Mouse (Mus musculus): ENCODE results near the gene Mad1l1. TPM values are rescaled to one million over a fixed set of nuclear protein-coding genes. Genes with fewer than 3 reads are reported as not detected.

Gene Mad1l1
- polyA plus RNA-seq, 1 experiment from 2014 or later, result 37.4 TPM

DNA sequence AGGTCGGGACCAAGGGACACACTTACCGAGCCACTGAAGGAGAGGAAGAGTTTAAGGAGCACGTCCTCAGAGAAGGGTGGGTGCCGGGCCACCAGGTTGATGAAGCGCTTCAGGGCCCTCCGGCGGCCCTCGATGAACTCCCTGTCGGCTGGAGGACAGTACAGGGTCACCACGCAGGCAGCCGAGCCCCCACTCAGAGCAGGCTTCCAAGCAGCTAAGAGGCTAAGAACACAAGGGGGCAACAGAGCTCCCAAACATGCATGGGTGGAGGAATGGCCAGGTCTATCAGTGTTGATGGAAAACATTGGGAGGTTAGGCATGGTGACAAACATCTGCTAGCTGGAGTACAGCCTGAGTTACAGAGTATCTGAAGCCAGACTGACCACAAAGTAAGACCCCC lies 34.6 kb upstream of the Mad1l1 start:
- no peaks in the 10 kb centered on the region for H3K9me3 ChIP-seq (replicated peaks; ENCODE audit: control insufficient read depth, low read length)
- H3K9ac ChIP-seq (ENCODE audit: low read length), result no peak overlapping the region
- no peak overlapping the region for H3K4me3 ChIP-seq (replicated peaks; ENCODE audit: low read length)
- no peaks in the 10 kb centered on the region for H3K27me3 ChIP-seq (ENCODE audit: control insufficient read depth, insufficient read depth, low read length)
- H3K27ac ChIP-seq (ENCODE audit: low read length), result no peak overlapping the region
- 83% methylated on average over 11 of the region's 11 CpGs for WGBS
- H3K4me1 ChIP-seq (ENCODE audit: control insufficient read depth, insufficient read depth, low read length), result no peaks in the 10 kb centered on the region
- no peak overlapping the region for H3K4me2 ChIP-seq (ENCODE audit: low read depth, low read length)
- peaks cover 9% of the 10 kb centered on the region for H3K36me3 ChIP-seq (ENCODE audit: control insufficient read depth, insufficient read depth, low read length)
- ATAC-seq (ENCODE audit: insufficient read depth, low FRiP score), result no peak

DNA sequence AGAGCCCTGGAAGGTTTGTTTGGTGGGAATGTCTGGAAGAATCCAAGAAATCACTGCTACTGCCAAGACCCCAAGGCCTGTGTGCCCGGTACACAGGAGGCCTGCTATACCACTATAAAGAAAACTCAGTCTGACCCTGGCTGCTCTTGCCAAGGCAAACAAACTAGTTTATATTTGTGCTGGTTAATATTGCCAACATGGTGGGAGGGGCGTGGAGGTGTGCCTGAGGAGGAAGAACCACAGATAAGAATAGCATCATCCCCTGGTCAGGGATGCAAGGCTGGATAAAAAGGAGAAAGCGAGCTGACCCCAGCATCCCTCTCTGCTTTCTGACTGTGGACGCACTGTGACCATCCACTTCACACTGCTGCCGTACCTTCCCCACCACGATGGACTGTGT lies 31.0 kb upstream of the Mad1l1 start:
- peaks cover 9% of the 10 kb centered on the region for H3K36me3 ChIP-seq (ENCODE audit: control insufficient read depth, insufficient read depth, low read length)
- ATAC-seq (ENCODE audit: insufficient read depth, low FRiP score), result no peak
- no peak overlapping the region for H3K9ac ChIP-seq (ENCODE audit: low read length)
- H3K4me3 ChIP-seq (replicated peaks; ENCODE audit: low read length), result no peak overlapping the region
- no peaks in the 10 kb centered on the region for H3K9me3 ChIP-seq (replicated peaks; ENCODE audit: control insufficient read depth, low read length)
- no peak overlapping the region for H3K4me2 ChIP-seq (ENCODE audit: low read depth, low read length)
- WGBS, result 91% methylated on average over 6 of the region's 6 CpGs
- no peaks in the 10 kb centered on the region for H3K4me1 ChIP-seq (ENCODE audit: control insufficient read depth, insufficient read depth, low read length)
- H3K27ac ChIP-seq (ENCODE audit: low read length), result no peak overlapping the region
- H3K27me3 ChIP-seq (ENCODE audit: control insufficient read depth, insufficient read depth, low read length), result no peaks in the 10 kb centered on the region

DNA sequence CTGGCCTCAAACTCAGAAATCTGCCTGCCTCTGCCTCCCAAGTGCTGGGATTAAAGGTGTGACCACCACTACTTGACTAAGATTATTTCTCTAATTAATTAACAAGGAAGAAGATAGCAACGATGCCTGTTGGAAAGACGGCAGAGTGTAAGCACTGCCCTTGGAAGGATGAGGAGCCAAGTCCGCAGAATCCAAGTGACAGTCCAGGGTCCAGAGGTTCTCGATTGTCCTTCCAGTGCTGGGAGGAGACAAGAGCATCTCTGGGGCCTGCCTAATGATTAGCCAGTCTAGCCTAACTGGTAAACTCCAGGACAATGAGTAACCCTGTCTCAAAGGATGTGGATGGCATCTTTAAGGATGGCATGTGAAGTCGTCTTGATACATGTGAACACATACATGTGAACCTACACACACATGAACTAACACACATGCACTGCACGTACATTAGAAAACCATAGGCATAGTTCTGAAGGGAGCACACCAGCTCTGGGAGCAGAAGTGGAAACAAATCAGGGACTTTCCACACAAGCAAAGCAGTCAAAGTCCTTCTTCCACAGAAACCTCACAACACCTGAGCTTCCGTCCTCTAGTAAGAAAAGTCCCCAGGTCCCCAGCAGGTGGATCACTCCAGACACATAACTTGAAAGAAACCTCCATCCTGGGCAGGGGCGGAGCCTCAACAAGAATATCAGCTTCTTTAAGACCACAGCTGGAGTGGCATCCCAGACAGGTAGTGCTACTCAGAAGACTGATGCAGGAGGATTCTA lies 29.6 kb upstream of the Mad1l1 start:
- ATAC-seq (ENCODE audit: insufficient read depth, low FRiP score), result no peak
- Histone ChIP-seq H3K9me3 (replicated peaks; ENCODE audit: control insufficient read depth, low read length) (no peaks in the 10 kb centered on the region), H3K4me1 (ENCODE audit: control insufficient read depth, insufficient read depth, low read length) (no peaks in the 10 kb centered on the region), H3K27ac (ENCODE audit: low read length) (no peak overlapping the region), H3K4me2 (ENCODE audit: low read depth, low read length) (no peak overlapping the region), H3K4me3 (replicated peaks; ENCODE audit: low read length) (no peak overlapping the region), H3K9ac (ENCODE audit: low read length) (no peak overlapping the region), H3K36me3 (ENCODE audit: control insufficient read depth, insufficient read depth, low read length) (peaks cover 9% of the 10 kb centered on the region), H3K27me3 (ENCODE audit: control insufficient read depth, insufficient read depth, low read length) (no peaks in the 10 kb centered on the region)
- 89% methylated on average over 8 of the region's 8 CpGs for WGBS

DNA sequence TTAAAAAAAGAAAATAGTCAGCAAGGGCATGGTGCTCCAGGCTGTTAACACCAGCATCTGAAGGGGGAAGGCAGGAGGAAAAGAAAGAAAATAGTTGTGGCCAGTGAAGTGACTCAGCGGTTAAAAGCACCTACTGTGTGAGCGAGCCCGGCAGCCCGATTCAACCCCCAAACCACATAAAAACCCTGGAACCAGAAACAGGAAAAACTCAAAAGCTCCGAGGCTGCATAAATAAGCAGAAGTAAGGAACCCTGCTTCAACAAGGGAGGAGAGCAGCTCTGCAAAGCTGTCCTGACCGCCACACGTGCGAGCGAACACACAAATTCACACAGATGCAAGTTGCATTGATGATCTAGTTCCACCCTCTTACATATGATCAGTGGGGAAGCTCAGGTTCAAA lies 28.5 kb upstream of the Mad1l1 start:
- no peak for ATAC-seq (ENCODE audit: insufficient read depth, low FRiP score)
- WGBS, result 93% methylated on average over 9 of the region's 9 CpGs
- H3K9me3 ChIP-seq (replicated peaks; ENCODE audit: control insufficient read depth, low read length), result no peaks in the 10 kb centered on the region
- H3K27me3 ChIP-seq (ENCODE audit: control insufficient read depth, insufficient read depth, low read length), result no peaks in the 10 kb centered on the region
- no peak overlapping the region for H3K4me2 ChIP-seq (ENCODE audit: low read depth, low read length)
- H3K36me3 ChIP-seq (ENCODE audit: control insufficient read depth, insufficient read depth, low read length), result peaks cover 14% of the 10 kb centered on the region
- no peaks in the 10 kb centered on the region for H3K4me1 ChIP-seq (ENCODE audit: control insufficient read depth, insufficient read depth, low read length)
- H3K9ac ChIP-seq (ENCODE audit: low read length), result no peak overlapping the region
- no peak overlapping the region for H3K27ac ChIP-seq (ENCODE audit: low read length)
- no peak overlapping the region for H3K4me3 ChIP-seq (replicated peaks; ENCODE audit: low read length)

DNA sequence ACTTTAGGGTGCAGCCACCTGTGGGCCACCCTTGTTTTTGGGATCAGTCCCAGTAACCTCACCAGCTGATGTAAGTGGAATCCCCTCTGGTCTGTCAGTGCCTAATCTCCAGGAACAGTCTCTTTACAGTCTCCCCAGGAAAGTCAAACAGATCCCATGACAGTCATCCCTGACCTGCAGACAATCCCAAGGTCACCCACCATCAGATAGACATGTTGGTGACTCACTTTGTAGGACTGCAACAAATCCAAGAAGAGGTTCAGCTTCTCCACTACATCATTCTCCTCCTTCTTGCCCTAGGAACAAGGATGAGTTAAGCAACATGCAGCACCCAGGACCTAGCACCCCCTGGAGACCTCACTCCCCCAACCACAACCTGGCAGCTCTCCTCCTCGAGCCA lies 24.7 kb upstream of the Mad1l1 start:
- no peak overlapping the region for H3K27ac ChIP-seq (ENCODE audit: low read length)
- no peaks in the 10 kb centered on the region for H3K27me3 ChIP-seq (ENCODE audit: control insufficient read depth, insufficient read depth, low read length)
- no peak for ATAC-seq (ENCODE audit: insufficient read depth, low FRiP score)
- H3K4me1 ChIP-seq (ENCODE audit: control insufficient read depth, insufficient read depth, low read length), result no peaks in the 10 kb centered on the region
- H3K4me2 ChIP-seq (ENCODE audit: low read depth, low read length), result no peak overlapping the region
- H3K36me3 ChIP-seq (ENCODE audit: control insufficient read depth, insufficient read depth, low read length), result 0 out of 2 replicates have a peak, but pooled peaks cover 8% of the 10 kb centered on the region
- no peak overlapping the region for H3K4me3 ChIP-seq (replicated peaks; ENCODE audit: low read length)
- no peaks in the 10 kb centered on the region for H3K9me3 ChIP-seq (replicated peaks; ENCODE audit: control insufficient read depth, low read length)
- WGBS, result 91% methylated on average over 1 of the region's 1 CpGs
- no peak overlapping the region for H3K9ac ChIP-seq (ENCODE audit: low read length)

DNA sequence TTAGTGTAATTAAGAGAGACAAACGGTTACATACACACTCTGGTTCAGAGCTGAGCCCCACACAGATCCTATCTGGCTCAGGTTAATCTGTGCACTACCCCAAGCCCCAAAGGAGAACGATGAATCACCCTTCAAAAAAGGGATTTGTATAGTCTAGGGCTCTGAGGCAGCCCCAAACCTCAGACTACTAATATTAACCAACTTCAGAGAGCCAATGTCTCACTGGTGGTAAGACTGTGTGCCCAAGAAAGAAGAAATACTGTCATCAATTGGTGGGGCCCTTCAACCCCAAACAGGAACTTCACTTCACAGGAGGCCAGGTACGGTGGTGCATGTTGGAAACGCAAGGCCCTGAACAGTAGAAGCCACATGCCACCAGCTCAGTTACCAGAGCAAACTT lies 23.9 kb upstream of the Mad1l1 start:
- Histone ChIP-seq H3K4me1 (ENCODE audit: control insufficient read depth, insufficient read depth, low read length) (no peaks in the 10 kb centered on the region), H3K9me3 (replicated peaks; ENCODE audit: control insufficient read depth, low read length) (no peaks in the 10 kb centered on the region), H3K36me3 (ENCODE audit: control insufficient read depth, insufficient read depth, low read length) (0 out of 2 replicates have a peak, but pooled peaks cover 10% of the 10 kb centered on the region), H3K4me3 (replicated peaks; ENCODE audit: low read length) (no peak overlapping the region), H3K27me3 (ENCODE audit: control insufficient read depth, insufficient read depth, low read length) (no peaks in the 10 kb centered on the region), H3K9ac (ENCODE audit: low read length) (no peak overlapping the region), H3K27ac (ENCODE audit: low read length) (no peak overlapping the region), H3K4me2 (ENCODE audit: low read depth, low read length) (no peak overlapping the region)
- ATAC-seq (ENCODE audit: insufficient read depth, low FRiP score), result no peak
- 83% methylated on average over 4 of the region's 4 CpGs for WGBS

DNA sequence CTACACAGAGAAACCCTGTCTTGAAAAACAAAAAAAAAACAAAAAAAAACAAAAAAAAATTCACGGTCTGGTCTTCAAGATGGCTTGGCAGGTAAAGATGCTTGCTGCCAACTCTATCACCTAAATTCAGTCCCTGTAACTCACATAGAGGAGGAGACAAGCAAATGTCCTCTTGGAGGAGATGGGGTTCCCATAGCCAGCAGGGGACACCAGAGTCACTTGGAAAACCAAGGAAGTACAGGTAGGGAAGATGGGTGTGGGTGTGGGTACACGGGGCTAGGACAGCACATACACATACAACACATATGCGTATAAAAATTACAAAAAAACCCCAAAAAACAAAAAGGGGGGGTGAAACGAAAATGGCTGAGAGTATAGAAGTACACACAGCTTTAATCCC lies 21.5 kb upstream of the Mad1l1 start:
- WGBS, result 79% methylated on average over 4 of the region's 4 CpGs
- Histone ChIP-seq H3K9ac (ENCODE audit: low read length) (no peak overlapping the region), H3K27me3 (ENCODE audit: control insufficient read depth, insufficient read depth, low read length) (no peaks in the 10 kb centered on the region), H3K9me3 (replicated peaks; ENCODE audit: control insufficient read depth, low read length) (no peaks in the 10 kb centered on the region), H3K36me3 (ENCODE audit: control insufficient read depth, insufficient read depth, low read length) (peaks cover 21% of the 10 kb centered on the region), H3K4me2 (ENCODE audit: low read depth, low read length) (no peak overlapping the region), H3K4me1 (ENCODE audit: control insufficient read depth, insufficient read depth, low read length) (no peaks in the 10 kb centered on the region), H3K27ac (ENCODE audit: low read length) (no peak overlapping the region), H3K4me3 (replicated peaks; ENCODE audit: low read length) (no peak overlapping the region)
- ATAC-seq (ENCODE audit: insufficient read depth, low FRiP score), result no peak

DNA sequence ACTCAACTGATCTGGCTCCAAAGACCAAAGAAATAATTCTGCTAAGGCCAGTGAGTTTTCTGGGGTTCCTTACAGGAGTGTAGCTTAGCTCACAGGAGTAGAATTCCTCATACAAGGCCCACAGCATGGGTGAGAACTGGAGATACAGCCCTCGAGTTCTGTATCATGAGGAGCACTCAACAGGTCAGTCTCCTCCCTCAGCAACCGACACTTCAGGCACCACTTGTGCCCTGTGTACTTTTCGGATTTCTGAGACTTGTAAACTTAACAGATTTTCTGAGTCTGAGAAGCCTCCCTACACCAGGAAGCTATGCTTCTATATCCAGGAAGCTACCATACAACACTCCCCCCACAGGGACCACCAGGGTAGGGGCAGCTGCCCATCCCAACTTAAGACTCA lies 18.5 kb upstream of the Mad1l1 start:
- Histone ChIP-seq H3K27ac (ENCODE audit: low read length) (no peak overlapping the region), H3K4me1 (ENCODE audit: control insufficient read depth, insufficient read depth, low read length) (no peaks in the 10 kb centered on the region), H3K36me3 (ENCODE audit: control insufficient read depth, insufficient read depth, low read length) (peaks cover 17% of the 10 kb centered on the region), H3K27me3 (ENCODE audit: control insufficient read depth, insufficient read depth, low read length) (no peaks in the 10 kb centered on the region), H3K9me3 (replicated peaks; ENCODE audit: control insufficient read depth, low read length) (no peaks in the 10 kb centered on the region), H3K4me2 (ENCODE audit: low read depth, low read length) (no peak overlapping the region), H3K4me3 (replicated peaks; ENCODE audit: low read length) (no peak overlapping the region), H3K9ac (ENCODE audit: low read length) (no peak overlapping the region)
- 85% methylated on average over 3 of the region's 3 CpGs for WGBS
- ATAC-seq (ENCODE audit: insufficient read depth, low FRiP score), result no peak

DNA sequence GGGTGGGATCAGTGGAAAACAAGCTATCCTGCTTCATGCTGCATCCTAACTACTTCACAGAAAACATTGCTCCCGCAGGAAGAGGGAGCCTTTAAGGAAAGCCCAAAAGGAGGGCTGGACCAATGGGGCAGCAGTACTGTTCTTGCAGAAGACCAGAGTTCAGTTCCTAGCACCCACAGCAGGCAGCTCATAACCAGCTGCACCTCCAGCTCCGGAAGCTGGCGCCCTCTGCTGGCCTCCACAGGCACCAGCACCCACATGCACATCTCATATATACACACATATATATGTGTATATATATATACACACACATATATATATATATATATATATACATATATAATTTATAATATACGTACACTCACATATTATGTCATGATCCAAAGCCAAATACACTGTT lies 17.4 kb upstream of the Mad1l1 start:
- H3K27ac ChIP-seq (ENCODE audit: low read length), result no peak overlapping the region
- ATAC-seq (ENCODE audit: insufficient read depth, low FRiP score), result no peak

More for the DNA sequence above, 17.4 kb upstream of the Mad1l1 start:
- no peaks in the 10 kb centered on the region for H3K4me1 ChIP-seq (ENCODE audit: control insufficient read depth, insufficient read depth, low read length)
- H3K4me2 ChIP-seq (ENCODE audit: low read depth, low read length), result no peak overlapping the region
- H3K4me3 ChIP-seq (replicated peaks; ENCODE audit: low read length), result no peak overlapping the region
- H3K27me3 ChIP-seq (ENCODE audit: control insufficient read depth, insufficient read depth, low read length), result no peaks in the 10 kb centered on the region
- no peak overlapping the region for H3K9ac ChIP-seq (ENCODE audit: low read length)
- peaks cover 17% of the 10 kb centered on the region for H3K36me3 ChIP-seq (ENCODE audit: control insufficient read depth, insufficient read depth, low read length)
- H3K9me3 ChIP-seq (replicated peaks; ENCODE audit: control insufficient read depth, low read length), result no peaks in the 10 kb centered on the region
- 97% methylated on average over 4 of the region's 4 CpGs for WGBS

Data from stomach, embryonic 16.5 days (tissue).